Mouse (Mus musculus): ENCODE results near the gene B4galt5. TPM values are rescaled to one million over a fixed set of nuclear protein-coding genes. Genes with fewer than 3 reads are reported as not detected.

B4galt5 gene
- total and polyA plus RNA-seq, 3 experiments = 4.6 to 34.4 (median 6.5) TPM

- H3K36me3 ChIP-seq (ENCODE audit: control insufficient read depth in 1 of 2, insufficient read depth in 2 of 2, low read length in 2 of 2) = no peaks in the 10 kb centered on the region
- H3K9me3 ChIP-seq (replicated peaks; ENCODE audit: insufficient read depth, low read length) = no peaks in the 10 kb centered on the region
- H3K27me3 ChIP-seq (ENCODE audit: control insufficient read depth in 1 of 2, insufficient read depth in 2 of 2, low read length in 2 of 2) = peaks cover 0 to 1% of the 10 kb centered on the region in 2 experiments; a peak in 3 of 4 replicates
- TF ChIP-seq CHD2 (IDR thresholded peaks at IDR 0.05; ENCODE audit: low read length) = no peak
- TF ChIP-seq MYB (IDR thresholded peaks at IDR 0.05; ENCODE audit: low read depth, low read length) = no peak
- TF ChIP-seq TCF12 (IDR thresholded peaks at IDR 0.05; ENCODE audit: low read depth, low read length) = no peak
- no peak for TF ChIP-seq ZMIZ1 (IDR thresholded peaks at IDR 0.05; ENCODE audit: low read depth, low read length)
- no peak for TF ChIP-seq MAZ (IDR thresholded peaks at IDR 0.05; ENCODE audit: low read depth, low read length)
- no peak for TF ChIP-seq HCFC1 (IDR thresholded peaks at IDR 0.05; ENCODE audit: low read depth, low read length)
- no peak for TF ChIP-seq UBTF (IDR thresholded peaks at IDR 0.05; ENCODE audit: borderline replicate concordance, insufficient read depth, low read depth, low read length)
- no peak for TF ChIP-seq RCOR1 (IDR thresholded peaks at IDR 0.05; ENCODE audit: low read depth, low read length)
- TF ChIP-seq E2F4 (IDR thresholded peaks at IDR 0.05; ENCODE audit: borderline replicate concordance, low read depth, low read length) = no peak
- TF ChIP-seq NELFE (IDR thresholded peaks at IDR 0.05; ENCODE audit: low read depth, low read length) = no peak
- TF ChIP-seq ZKSCAN1 (IDR thresholded peaks at IDR 0.05; ENCODE audit: low read depth, low read length) = no peak
- TF ChIP-seq ELF1 (IDR thresholded peaks at IDR 0.05; ENCODE audit: low read depth, low read length) = no peak
- TF ChIP-seq GABPA (IDR thresholded peaks at IDR 0.05; ENCODE audit: low read depth, low read length) = no peak
- no peak for TF ChIP-seq KAT2A (conservative IDR thresholded peaks at IDR 0.05; ENCODE audit: low read depth, low read length)
- TF ChIP-seq TBP (IDR thresholded peaks at IDR 0.05; ENCODE audit: low read depth, low read length) = no peak
- TF ChIP-seq TAL1 (IDR thresholded peaks at IDR 0.05; ENCODE audit: low read length) = no peak
- no peak for TF ChIP-seq NRF1 (IDR thresholded peaks at IDR 0.05; ENCODE audit: insufficient read depth, low read depth, low read length, poor library complexity, severe bottlenecking)
- no peak for DNase-seq (ENCODE audit: low read depth, low spot score)
- peaks cover 0 to 3% of the 10 kb centered on the region in 2 experiments; a peak in 1 of 4 replicates for H3K4me1 ChIP-seq (ENCODE audit: control insufficient read depth in 1 of 2, insufficient read depth in 2 of 2, low read length in 2 of 2)
- H3K9ac ChIP-seq (ENCODE audit: control insufficient read depth, low read depth, low read length, poor library complexity, severe bottlenecking) = no peak overlapping the region
- H3K4me3 ChIP-seq (ENCODE audit: control insufficient read depth in 1 of 2, insufficient read depth in 1 of 2, low read depth in 2 of 2, low read length in 2 of 2) = no peak overlapping the region
- no peak overlapping the region for H3K27ac ChIP-seq (ENCODE audit: control insufficient read depth, low read depth, low read length)
- H3K79me2 ChIP-seq (ENCODE audit: control insufficient read depth, insufficient read depth, low read length, poor library complexity) = no peaks in the 10 kb centered on the region
Measured at GRCm38 (mm10) chr2:167250736-167251337, 98.1 kb downstream of the B4galt5 start.

DNA sequence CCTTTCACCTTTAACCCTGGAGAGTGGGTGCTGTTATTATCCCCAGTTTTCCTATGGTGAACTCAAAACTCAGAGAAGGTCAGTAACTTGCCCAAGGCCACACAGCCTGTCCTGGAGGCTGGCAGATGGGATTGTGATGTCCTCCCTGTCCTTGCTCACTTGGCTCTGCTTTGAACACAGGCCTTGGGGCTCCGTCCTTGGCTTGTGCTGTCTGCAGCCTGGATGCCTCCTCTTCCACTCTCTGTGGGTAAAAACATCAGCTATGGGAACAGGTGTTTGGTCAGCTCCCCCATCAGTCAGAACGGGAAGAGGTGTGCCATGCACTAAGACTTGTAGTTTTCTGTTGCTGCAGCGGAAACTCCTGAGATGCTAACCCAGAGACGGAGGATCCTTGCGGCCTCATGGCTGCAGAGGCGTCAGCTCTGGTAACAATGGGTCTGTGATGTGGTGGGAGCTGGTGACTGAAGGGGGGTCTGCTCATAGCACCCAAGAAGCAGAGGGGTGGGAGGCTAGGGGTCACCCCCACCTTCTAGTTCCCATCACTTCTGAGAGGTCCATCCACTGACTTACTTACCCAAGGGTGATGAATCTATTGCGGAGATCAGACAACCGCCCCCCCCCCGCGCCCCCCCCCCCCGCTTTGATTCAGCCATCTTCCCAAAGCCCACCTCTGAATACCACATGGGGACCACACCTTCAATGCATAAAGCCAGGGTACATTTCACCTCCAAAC is 98.8 kb downstream of the B4galt5 start:
- Histone ChIP-seq H3K79me2 (ENCODE audit: control insufficient read depth, insufficient read depth, low read length, poor library complexity) (no peaks in the 10 kb centered on the region), H3K36me3 (ENCODE audit: control insufficient read depth in 1 of 2, insufficient read depth in 2 of 2, low read length in 2 of 2) (no peaks in the 10 kb centered on the region), H3K27me3 (ENCODE audit: control insufficient read depth in 1 of 2, insufficient read depth in 2 of 2, low read length in 2 of 2) (peaks cover 0 to 1% of the 10 kb centered on the region in 2 experiments), H3K9ac (ENCODE audit: control insufficient read depth, low read depth, low read length, poor library complexity, severe bottlenecking) (no peak overlapping the region), H3K4me1 (ENCODE audit: control insufficient read depth in 1 of 2, insufficient read depth in 2 of 2, low read length in 2 of 2) (peaks cover 0 to 3% of the 10 kb centered on the region in 2 experiments; a peak in 1 of 4 replicates), H3K4me3 (ENCODE audit: control insufficient read depth in 1 of 2, insufficient read depth in 1 of 2, low read depth in 2 of 2, low read length in 2 of 2) (no peak overlapping the region), H3K9me3 (replicated peaks; ENCODE audit: insufficient read depth, low read length) (no peaks in the 10 kb centered on the region), H3K27ac (ENCODE audit: control insufficient read depth, low read depth, low read length) (no peak overlapping the region)
- TF ChIP-seq MEF2A (IDR thresholded peaks at IDR 0.05; ENCODE audit: extremely low read depth, insufficient replicate concordance, low read depth, low read length, poor library complexity, severe bottlenecking) (no peak), GATA1 (IDR thresholded peaks at IDR 0.05; ENCODE audit: low read depth, low read length) (no peak), BHLHE40 (IDR thresholded peaks at IDR 0.05; ENCODE audit: borderline replicate concordance, low read depth, low read length) (no peak), MYB (IDR thresholded peaks at IDR 0.05; ENCODE audit: low read depth, low read length) (no peak), CTCF (IDR thresholded peaks at IDR 0.05 in 2 of 3, conservative IDR thresholded peaks at IDR 0.05 in 1 of 3; ENCODE audit: control insufficient read depth in 1 of 3, insufficient read depth in 1 of 3, low read depth in 2 of 3, low read length in 3 of 3, poor library complexity in 1 of 3, severe bottlenecking in 1 of 3) (no peak), ELF1 (IDR thresholded peaks at IDR 0.05; ENCODE audit: low read depth, low read length) (no peak), SIN3A (IDR thresholded peaks at IDR 0.05; ENCODE audit: low read length) (no peak), NRF1 (IDR thresholded peaks at IDR 0.05; ENCODE audit: insufficient read depth, low read depth, low read length, poor library complexity, severe bottlenecking) (no peak), ZMIZ1 (IDR thresholded peaks at IDR 0.05; ENCODE audit: low read depth, low read length) (no peak), ZKSCAN1 (IDR thresholded peaks at IDR 0.05; ENCODE audit: low read depth, low read length) (no peak), TBP (IDR thresholded peaks at IDR 0.05; ENCODE audit: low read depth, low read length) (no peak), SMC3 (IDR thresholded peaks at IDR 0.05; ENCODE audit: low read depth, low read length) (no peak), TCF12 (IDR thresholded peaks at IDR 0.05; ENCODE audit: low read depth, low read length) (no peak), USF1 (IDR thresholded peaks at IDR 0.05; ENCODE audit: low read depth, low read length) (no peak), ZC3H11A (IDR thresholded peaks at IDR 0.05; ENCODE audit: low read depth, low read length) (no peak), MYC (IDR thresholded peaks at IDR 0.05; ENCODE audit: low read depth, low read length) (no peak)
- no peak for DNase-seq (ENCODE audit: low read depth, low spot score)
